Mouse (Mus musculus): ENCODE results near the gene Myl9. TPM values are rescaled to one million over a fixed set of nuclear protein-coding genes. Genes with fewer than 3 reads are reported as not detected.
"Not testable (repeated sequence)": the region's sequence is repeated elsewhere in the genome, so short reads cannot be mapped to it uniquely, and the experiment has no call there.

Myl9 gene
- polyA plus RNA-seq, 1 experiment from 2014 or later, result 80.3 TPM

DNA sequence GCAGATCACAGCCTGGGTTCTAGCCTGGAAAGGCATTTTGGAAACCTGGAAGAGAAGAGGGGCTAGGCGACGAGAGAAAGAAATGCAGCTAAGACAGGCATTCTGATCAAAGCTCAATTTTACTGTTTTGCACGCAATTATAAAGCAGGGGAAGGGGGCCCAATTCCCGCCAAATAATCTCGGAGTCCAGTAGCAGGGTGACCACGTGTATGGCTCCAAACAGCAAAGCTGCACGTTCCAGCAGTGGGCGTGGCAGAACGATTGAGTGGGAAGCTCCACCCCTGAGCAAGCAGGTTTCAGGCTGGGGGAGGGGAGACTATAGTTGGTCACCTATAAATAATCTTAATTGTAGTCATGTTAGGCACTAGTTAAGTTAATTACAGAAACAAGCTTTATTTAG lies 26.9 kb downstream of the Myl9 start:
- 59% methylated on average over 9 of the region's 9 CpGs for WGBS
- H3K36me3 ChIP-seq (replicated peaks); H3K4me3 ChIP-seq; H3K27me3 ChIP-seq (ENCODE audit: poor library complexity, severe bottlenecking); DNase-seq (ENCODE audit: extremely low spot score, low spot score); H3K9me3 ChIP-seq; H3K27ac ChIP-seq; H3K4me1 ChIP-seq: not testable (repeated sequence)

DNA sequence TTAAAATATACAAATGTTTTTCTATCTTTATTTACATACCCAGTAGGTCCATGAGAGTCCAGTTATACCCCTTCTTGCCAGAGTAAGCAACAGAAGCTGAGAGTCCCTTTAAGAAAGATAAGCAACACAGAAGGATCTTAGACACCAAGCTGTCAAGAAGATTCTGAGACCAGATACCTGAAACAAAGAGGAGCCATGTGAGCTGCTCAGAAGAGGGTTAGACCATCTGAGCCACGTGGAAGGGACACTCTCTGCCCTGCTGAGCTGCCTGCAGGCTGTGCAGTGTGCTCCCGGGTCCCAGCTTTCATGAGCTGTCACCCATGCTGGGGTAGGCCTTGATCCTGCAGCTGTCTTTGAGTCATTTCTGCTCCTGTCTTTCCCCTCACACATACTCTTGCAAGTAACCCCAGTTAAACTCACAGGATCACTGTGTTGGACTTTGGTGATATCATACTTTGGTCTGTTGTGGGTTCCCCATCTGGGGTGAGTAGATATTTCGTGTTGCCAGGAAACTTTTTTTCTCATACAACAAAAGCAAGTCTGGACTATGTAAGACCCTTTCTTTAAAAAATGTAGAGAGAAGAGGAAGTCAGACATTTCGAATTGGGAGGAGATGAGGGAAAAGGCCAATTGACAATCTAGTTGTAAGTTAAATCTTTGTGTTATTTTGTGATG lies 28.6 kb downstream of the Myl9 start:
- Histone ChIP-seq H3K9me3 (no peaks in the 10 kb centered on the region), H3K27me3 (ENCODE audit: poor library complexity, severe bottlenecking) (no peaks in the 10 kb centered on the region), H3K4me3 (no peak overlapping the region), H3K27ac (no peak overlapping the region), H3K36me3 (replicated peaks) (no peaks in the 10 kb centered on the region), H3K4me1 (no peaks in the 10 kb centered on the region)
- 65% methylated on average over 4 of the region's 4 CpGs for WGBS
- DNase-seq (ENCODE audit: extremely low spot score, low spot score), result no peak

DNA sequence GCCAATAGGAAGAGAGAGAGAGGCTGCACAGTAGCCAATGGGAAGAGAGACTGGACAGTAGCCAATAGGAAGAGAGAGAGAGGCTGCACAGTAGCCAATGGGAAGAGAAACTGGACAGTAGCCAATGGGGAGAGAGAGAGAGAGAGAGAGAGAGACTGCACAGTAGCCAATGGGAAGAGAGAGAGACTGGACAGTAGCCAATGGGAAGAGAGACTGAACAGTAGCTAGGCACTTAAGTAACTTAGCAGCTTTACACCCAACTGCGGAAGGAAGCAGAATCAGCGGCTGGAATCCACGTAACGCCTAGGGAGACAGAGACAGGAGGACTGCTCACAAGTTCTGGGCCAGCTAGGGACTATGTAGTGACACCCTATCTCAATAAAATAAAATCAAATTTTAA lies 29.4 kb downstream of the Myl9 start:
- Histone ChIP-seq H3K9me3 (no peaks in the 10 kb centered on the region), H3K36me3 (replicated peaks) (no peaks in the 10 kb centered on the region), H3K4me1 (0 out of 2 replicates have a peak, but pooled peaks cover under 1% of the 10 kb centered on the region), H3K27ac (no peak overlapping the region), H3K27me3 (ENCODE audit: poor library complexity, severe bottlenecking) (no peaks in the 10 kb centered on the region), H3K4me3 (no peak overlapping the region)
- no peak for DNase-seq (ENCODE audit: extremely low spot score, low spot score)
- WGBS, result 93% methylated on average over 4 of the region's 4 CpGs

DNA sequence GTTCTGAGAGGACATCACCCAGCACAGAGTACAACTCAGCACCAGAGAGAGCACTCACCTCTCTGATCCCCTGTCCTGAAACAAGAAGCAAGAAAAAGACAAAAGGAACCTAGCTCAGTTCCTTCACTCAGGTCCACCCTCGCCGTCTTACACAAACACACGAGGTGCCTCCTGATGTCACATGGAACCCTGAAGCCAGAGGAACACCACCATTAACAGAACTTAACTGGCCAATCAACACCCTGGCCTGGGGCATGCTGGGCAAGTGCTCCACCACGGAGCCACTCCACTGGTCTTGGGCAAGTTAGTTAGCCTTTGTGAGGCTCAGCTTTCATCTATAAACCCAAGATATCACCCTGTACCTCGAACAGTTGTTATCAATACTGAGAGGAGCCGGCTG lies 31.7 kb downstream of the Myl9 start:
- Histone ChIP-seq H3K4me3 (no peak overlapping the region), H3K27ac (no peak overlapping the region), H3K4me1 (0 out of 2 replicates have a peak, but pooled peaks cover 4% of the 10 kb centered on the region), H3K9me3 (no peaks in the 10 kb centered on the region), H3K27me3 (ENCODE audit: poor library complexity, severe bottlenecking) (no peaks in the 10 kb centered on the region), H3K36me3 (replicated peaks) (no peaks in the 10 kb centered on the region)
- WGBS, result 72% methylated on average over 6 of the region's 6 CpGs
- no peak for DNase-seq (ENCODE audit: extremely low spot score, low spot score)

DNA sequence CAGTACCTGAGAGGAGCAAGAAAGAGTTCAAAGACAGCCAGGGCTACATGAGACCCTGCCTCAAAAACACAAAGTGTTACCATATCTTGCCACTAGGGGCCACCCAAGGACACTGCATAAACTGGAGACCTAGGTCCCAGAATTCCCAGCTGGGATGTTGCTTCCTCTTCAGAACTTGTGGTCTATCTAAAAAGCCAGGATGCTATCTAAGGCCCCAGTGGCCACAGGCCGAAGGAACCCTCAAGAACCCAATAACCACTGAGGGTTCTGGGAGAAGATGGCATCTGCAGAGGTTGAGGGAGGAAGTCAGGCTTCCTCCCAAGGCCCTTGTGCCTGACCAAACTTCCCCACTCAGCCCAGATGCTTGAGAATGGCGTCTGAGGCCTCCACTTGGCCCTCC lies 34.4 kb downstream of the Myl9 start:
- Histone ChIP-seq H3K36me3 (replicated peaks) (no peaks in the 10 kb centered on the region), H3K27me3 (ENCODE audit: poor library complexity, severe bottlenecking) (no peaks in the 10 kb centered on the region), H3K27ac (peak overlapping the region; percentile 48; the same call in 1 of the 2 replicates), H3K9me3 (no peaks in the 10 kb centered on the region), H3K4me3 (no peak overlapping the region), H3K4me1 (peaks cover 16% of the 10 kb centered on the region)
- peak; percentile 67 for DNase-seq (ENCODE audit: extremely low spot score, low spot score)
- WGBS, result 70% methylated on average over 2 of the region's 2 CpGs

DNA sequence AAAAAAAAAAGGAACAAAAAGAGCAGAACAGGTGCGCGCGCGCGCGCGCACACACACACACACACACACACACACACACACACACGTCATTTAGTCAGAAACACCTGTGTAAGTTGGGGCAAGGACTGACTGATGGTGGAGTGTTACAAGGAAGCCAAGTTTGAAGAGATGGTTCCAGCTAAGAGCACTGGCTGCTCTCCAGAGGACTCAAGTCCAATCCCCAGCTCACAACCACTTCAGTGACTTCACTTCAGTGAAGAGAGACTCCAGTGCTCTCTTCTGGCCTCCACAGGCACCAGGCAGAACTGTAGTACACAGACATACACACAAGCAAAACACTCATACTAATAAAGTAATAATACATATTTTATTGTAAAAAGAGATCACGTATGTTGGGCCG lies 35.5 kb downstream of the Myl9 start:
- 96% methylated on average over 10 of the region's 10 CpGs for WGBS
- Histone ChIP-seq H3K9me3 (no peaks in the 10 kb centered on the region), H3K4me1 (peaks cover 27% of the 10 kb centered on the region), H3K4me3 (no peak overlapping the region), H3K36me3 (replicated peaks) (no peaks in the 10 kb centered on the region), H3K27me3 (ENCODE audit: poor library complexity, severe bottlenecking) (no peaks in the 10 kb centered on the region), H3K27ac (no peak overlapping the region)
- DNase-seq (ENCODE audit: extremely low spot score, low spot score), result no peak

DNA sequence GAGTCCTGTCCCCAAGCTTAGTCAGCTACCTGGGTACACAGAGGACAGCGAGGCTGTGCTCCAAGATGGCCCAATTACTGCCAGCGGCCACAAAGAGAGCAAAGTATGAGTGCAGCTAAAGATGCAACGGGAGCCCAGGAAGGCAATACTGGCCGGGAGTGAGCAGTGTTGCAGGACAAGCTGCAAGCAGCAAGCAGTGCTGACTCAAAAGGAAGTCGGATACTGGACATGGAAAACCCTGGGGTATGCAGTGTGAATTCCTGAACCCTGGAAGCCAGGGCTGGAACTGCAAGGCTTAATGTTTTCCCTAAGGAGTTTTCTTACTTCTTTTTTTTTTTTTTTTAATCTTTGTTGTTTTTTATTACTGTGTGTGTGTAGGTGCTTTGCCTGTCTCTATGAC lies 36.3 kb downstream of the Myl9 start:
- Histone ChIP-seq H3K36me3 (replicated peaks) (no peaks in the 10 kb centered on the region), H3K27ac (no peak overlapping the region), H3K9me3 (no peaks in the 10 kb centered on the region), H3K27me3 (ENCODE audit: poor library complexity, severe bottlenecking) (no peaks in the 10 kb centered on the region), H3K4me1 (peaks cover 27% of the 10 kb centered on the region), H3K4me3 (no peak overlapping the region)
- 72% methylated on average over 5 of the region's 5 CpGs for WGBS
- DNase-seq (ENCODE audit: extremely low spot score, low spot score), result no peak

DNA sequence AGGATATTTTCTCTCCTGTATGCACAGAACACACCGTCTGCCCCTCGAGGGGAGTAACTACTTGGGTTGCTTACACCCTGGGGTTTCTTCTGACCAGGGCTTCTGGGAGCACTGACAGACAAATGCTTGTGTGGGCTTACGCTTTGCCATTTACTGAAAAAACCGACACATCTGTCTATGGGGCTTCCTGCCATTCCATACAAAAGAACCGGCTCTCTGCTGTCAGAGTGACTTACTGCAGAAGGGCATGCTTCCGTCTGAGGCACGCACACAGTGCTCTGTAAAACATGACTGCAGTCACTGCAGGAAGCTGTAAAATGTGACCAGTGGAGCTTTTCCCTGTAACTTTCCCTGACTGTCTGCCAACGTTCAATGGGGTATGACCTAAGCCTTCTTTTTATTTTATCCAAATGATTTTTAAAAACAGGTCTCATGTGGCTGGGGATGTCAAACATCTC lies 39.2 kb downstream of the Myl9 start:
- DNase-seq (ENCODE audit: extremely low spot score, low spot score), result no peak
- Histone ChIP-seq H3K9me3 (no peaks in the 10 kb centered on the region), H3K4me3 (no peak overlapping the region), H3K27ac (peak overlapping the region; percentile 51; the same call in 1 of the 2 replicates), H3K36me3 (replicated peaks) (no peaks in the 10 kb centered on the region), H3K4me1 (peaks cover 27% of the 10 kb centered on the region), H3K27me3 (ENCODE audit: poor library complexity, severe bottlenecking) (no peaks in the 10 kb centered on the region)
- 41% methylated on average over 8 of the region's 8 CpGs for WGBS

DNA sequence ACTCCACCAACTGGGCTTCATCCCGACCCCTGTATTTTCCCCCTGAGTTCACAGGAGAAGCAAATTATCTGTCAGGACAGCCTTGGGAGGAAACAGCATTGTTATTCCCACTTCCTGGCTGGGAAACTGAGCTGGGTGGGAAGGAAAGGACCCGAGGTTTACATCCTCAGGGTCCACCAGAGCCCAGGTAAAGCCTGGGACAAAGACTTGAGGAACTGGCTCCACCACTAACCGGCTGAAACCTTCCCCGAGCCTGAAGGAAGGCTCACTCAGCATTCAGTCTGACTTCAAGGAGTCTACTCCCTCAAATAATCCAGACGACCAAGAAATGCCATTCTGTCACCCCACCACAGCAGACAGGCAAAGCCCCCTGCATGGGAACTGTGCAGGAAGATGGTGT lies 39.7 kb downstream of the Myl9 start:
- H3K9me3 ChIP-seq, result no peaks in the 10 kb centered on the region
- H3K4me3 ChIP-seq, result no peak overlapping the region
- peaks cover 24% of the 10 kb centered on the region for H3K4me1 ChIP-seq
- H3K27ac ChIP-seq, result peak overlapping the region; percentile 51; the same call in 1 of the 2 replicates
- no peak for DNase-seq (ENCODE audit: extremely low spot score, low spot score)
- 47% methylated on average over 5 of the region's 5 CpGs for WGBS
- H3K27me3 ChIP-seq (ENCODE audit: poor library complexity, severe bottlenecking), result no peaks in the 10 kb centered on the region
- H3K36me3 ChIP-seq (replicated peaks), result no peaks in the 10 kb centered on the region

DNA sequence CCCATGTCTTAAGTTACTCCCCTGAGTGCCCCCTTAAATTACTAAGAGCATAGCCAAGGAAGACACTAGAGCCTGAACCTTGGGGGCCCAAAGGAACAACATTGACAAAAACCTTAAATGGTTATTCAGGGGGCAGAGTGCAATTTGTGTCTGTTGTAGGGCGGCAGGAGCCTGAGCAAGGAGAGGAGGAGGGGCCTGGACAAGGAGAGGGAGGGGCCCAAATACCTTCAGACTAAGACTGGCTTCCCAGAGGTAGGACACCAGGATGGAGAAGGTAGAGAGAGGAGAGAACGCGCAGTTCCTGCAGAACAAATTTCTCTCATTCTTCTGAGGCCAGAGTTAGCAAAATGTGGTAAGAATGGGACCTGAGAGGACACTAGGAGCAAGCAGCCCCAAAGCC lies 40.2 kb downstream of the Myl9 start:
- Histone ChIP-seq H3K4me1 (peaks cover 23% of the 10 kb centered on the region), H3K4me3 (no peak overlapping the region), H3K9me3 (no peaks in the 10 kb centered on the region), H3K36me3 (replicated peaks) (no peaks in the 10 kb centered on the region), H3K27ac (no peak overlapping the region; the same call in 1 of the 2 replicates), H3K27me3 (ENCODE audit: poor library complexity, severe bottlenecking) (no peaks in the 10 kb centered on the region)
- 60% methylated on average over 3 of the region's 3 CpGs for WGBS
- no peak for DNase-seq (ENCODE audit: extremely low spot score, low spot score)

DNA sequence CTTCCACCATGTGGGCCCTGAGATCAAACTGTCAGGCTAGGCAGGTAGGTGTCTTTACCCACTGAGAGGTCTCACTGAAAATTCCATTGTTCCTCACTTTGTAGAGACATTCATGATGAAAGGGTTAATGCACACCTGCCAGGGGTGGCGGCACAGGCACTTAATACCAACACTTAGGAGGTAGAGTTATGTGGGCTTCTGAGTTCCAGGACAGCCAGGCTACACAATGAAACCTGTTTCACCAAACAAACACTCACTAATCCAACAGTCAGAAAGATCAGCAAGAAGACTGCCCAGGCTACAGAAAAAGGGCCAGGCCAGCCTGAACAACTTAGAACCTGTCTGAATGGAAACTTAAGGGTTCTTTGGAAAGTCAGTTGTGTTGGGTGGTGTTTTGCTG lies 40.9 kb downstream of the Myl9 start:
- H3K4me3 ChIP-seq, result no peak overlapping the region
- peaks cover 23% of the 10 kb centered on the region for H3K4me1 ChIP-seq
- H3K36me3 ChIP-seq (replicated peaks), result no peaks in the 10 kb centered on the region
- H3K27ac ChIP-seq, result no peak overlapping the region
- DNase-seq (ENCODE audit: extremely low spot score, low spot score), result no peak
- H3K9me3 ChIP-seq, result no peaks in the 10 kb centered on the region
- no peaks in the 10 kb centered on the region for H3K27me3 ChIP-seq (ENCODE audit: poor library complexity, severe bottlenecking)
- 50% methylated on average over 1 of the region's 1 CpGs for WGBS

DNA sequence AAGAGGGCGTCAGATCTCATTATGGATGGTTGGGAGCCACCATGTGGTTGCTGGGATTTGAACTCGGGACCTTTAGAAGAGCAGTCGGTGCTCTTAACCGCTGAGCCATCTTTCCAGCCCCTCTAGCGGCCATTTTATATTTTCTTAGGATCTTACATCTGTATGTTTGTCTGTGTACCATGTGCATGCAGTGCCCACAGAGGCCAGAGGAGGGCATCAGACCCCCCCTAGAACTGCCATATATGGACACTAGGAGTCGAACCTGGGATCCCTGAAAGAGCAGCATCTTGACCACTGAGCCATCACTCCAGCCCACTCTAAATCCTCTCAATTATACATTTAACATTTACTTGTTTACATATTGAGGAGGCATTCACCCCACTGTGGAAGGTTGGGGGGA lies 49.9 kb downstream of the Myl9 start:
- peaks cover 12% of the 10 kb centered on the region for H3K9me3 ChIP-seq
- H3K36me3 ChIP-seq (replicated peaks), result peaks cover 21% of the 10 kb centered on the region
- H3K4me1 ChIP-seq; H3K4me3 ChIP-seq; H3K27ac ChIP-seq; DNase-seq (ENCODE audit: extremely low spot score, low spot score); H3K27me3 ChIP-seq (ENCODE audit: poor library complexity, severe bottlenecking): not testable (repeated sequence)
- 88% methylated on average over 6 of the region's 6 CpGs for WGBS
